Mouse (Mus musculus): ENCODE measurements around the gene Tle3. TPM values are rescaled to one million over a fixed set of nuclear protein-coding genes. Genes with fewer than 3 reads are reported as not detected.

Gene Tle3
- total and polyA plus RNA-seq, 2 experiments from 2014 or later: 20.2 to 94.9 TPM

DNA sequence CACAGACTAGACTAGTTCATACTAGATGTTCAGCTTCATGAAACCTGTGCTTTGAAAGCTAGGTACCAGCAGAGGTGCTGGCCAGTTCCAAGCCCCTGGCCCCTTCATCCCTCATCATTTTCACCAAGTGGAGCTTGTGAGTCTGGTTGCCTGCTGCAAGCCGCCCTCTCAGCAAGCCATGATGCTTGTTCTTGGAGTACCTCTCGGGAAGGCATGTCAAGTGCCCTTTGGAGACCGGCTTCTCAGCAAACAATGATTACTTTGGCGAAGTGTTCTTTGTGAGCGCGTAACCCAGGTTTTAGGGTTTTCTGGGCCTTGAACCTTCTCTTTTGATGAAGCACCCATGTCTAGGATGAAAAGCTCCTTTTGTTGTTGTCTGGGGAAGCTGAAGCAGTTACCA, 64.6 kb downstream of the Tle3 start:
- 93% methylated on average over 6 of the region's 6 CpGs for WGBS
- Histone ChIP-seq H3K9me3 (ENCODE audit: low read length) (no peaks in the 10 kb centered on the region), H3K27me3 (ENCODE audit: insufficient read depth, low read length) (no peaks in the 10 kb centered on the region), H3K4me1 (ENCODE audit: insufficient read depth, low read length) (peaks cover 6% of the 10 kb centered on the region; the same call in 1 of the 2 replicates), H3K27ac (ENCODE audit: low read depth, low read length) (no peak overlapping the region), H3K36me3 (ENCODE audit: insufficient read depth, low read length) (no peaks in the 10 kb centered on the region), H3K4me3 (ENCODE audit: low read depth, low read length) (no peak overlapping the region), H3K9ac (replicated peaks; ENCODE audit: low read length, poor library complexity, severe bottlenecking) (no peak overlapping the region), H3K4me2 (ENCODE audit: low read depth, low read length, poor library complexity, severe bottlenecking) (no peak overlapping the region)
- DNase-seq (ENCODE audit: low spot score): no peak
- TF ChIP-seq CTCF (IDR thresholded peaks at IDR 0.05): no peak
- ATAC-seq (ENCODE audit: low FRiP score): no peak

DNA sequence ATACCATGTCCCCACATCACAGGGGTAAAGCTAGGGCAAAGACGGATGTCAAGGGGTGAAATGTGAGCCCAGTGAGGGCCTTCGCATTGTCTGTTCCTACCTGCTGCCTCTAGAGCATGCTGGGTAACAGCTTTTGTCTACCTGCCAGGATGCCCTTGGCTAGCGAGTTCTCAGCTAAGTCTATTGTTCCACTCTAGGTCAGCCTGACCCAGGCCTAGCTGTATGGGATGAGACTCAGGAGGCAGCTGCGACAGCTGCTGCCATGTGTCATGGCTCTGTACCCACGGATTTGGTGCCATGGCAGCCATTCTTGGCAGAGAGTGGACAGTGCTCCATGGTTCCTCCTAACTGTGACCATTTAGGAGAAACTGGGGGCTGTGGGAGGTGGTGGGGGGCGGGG, 66.9 kb downstream of the Tle3 start:
- peak; percentile 69 for DNase-seq (ENCODE audit: low spot score)
- Histone ChIP-seq H3K27me3 (ENCODE audit: insufficient read depth, low read length) (0 out of 2 replicates have a peak, but pooled peaks cover 5% of the 10 kb centered on the region), H3K36me3 (ENCODE audit: insufficient read depth, low read length) (no peaks in the 10 kb centered on the region), H3K27ac (ENCODE audit: low read depth, low read length) (no peak overlapping the region), H3K4me1 (ENCODE audit: insufficient read depth, low read length) (no peaks in the 10 kb centered on the region), H3K9me3 (ENCODE audit: low read length) (no peaks in the 10 kb centered on the region), H3K4me2 (ENCODE audit: low read depth, low read length, poor library complexity, severe bottlenecking) (no peak overlapping the region), H3K9ac (replicated peaks; ENCODE audit: low read length, poor library complexity, severe bottlenecking) (no peak overlapping the region), H3K4me3 (ENCODE audit: low read depth, low read length) (no peak overlapping the region)
- no peak for TF ChIP-seq CTCF (IDR thresholded peaks at IDR 0.05)
- WGBS: 65% methylated on average over 6 of the region's 6 CpGs
- ATAC-seq (ENCODE audit: low FRiP score): 0 out of 2 replicates have a peak, but pooled peaks have one; percentile 44

DNA sequence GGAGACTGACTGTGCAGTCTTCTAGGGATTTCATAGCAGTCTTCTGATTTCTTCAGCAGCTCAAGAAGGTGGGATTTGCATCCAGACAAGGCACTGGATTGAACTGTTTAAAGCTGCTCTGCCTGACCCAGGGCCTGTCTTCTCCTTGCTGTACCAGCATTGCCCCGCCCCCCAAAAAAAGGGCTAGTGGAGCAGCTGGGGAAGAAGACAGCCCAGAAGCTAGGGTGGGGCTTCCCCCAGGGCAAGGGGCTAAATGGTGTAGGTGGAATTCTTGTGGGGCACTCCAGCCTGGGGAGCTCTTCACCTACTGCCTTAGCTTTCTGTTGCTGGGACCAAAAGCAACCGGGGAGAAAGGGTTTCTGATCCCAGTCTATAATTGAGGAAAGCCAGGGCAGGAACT, 67.8 kb downstream of the Tle3 start:
- ATAC-seq (ENCODE audit: low FRiP score) (no peak), DNase-seq (ENCODE audit: low spot score) (no peak)
- Histone ChIP-seq H3K4me1 (ENCODE audit: insufficient read depth, low read length) (no peaks in the 10 kb centered on the region), H3K9ac (replicated peaks; ENCODE audit: low read length, poor library complexity, severe bottlenecking) (no peak overlapping the region), H3K4me2 (ENCODE audit: low read depth, low read length, poor library complexity, severe bottlenecking) (no peak overlapping the region), H3K27me3 (ENCODE audit: insufficient read depth, low read length) (0 out of 2 replicates have a peak, but pooled peaks cover 5% of the 10 kb centered on the region), H3K9me3 (ENCODE audit: low read length) (no peaks in the 10 kb centered on the region), H3K27ac (ENCODE audit: low read depth, low read length) (no peak overlapping the region), H3K4me3 (ENCODE audit: low read depth, low read length) (no peak overlapping the region), H3K36me3 (ENCODE audit: insufficient read depth, low read length) (no peaks in the 10 kb centered on the region)
- TF ChIP-seq CTCF (IDR thresholded peaks at IDR 0.05): no peak
- 77% methylated on average over 2 of the region's 2 CpGs for WGBS

DNA sequence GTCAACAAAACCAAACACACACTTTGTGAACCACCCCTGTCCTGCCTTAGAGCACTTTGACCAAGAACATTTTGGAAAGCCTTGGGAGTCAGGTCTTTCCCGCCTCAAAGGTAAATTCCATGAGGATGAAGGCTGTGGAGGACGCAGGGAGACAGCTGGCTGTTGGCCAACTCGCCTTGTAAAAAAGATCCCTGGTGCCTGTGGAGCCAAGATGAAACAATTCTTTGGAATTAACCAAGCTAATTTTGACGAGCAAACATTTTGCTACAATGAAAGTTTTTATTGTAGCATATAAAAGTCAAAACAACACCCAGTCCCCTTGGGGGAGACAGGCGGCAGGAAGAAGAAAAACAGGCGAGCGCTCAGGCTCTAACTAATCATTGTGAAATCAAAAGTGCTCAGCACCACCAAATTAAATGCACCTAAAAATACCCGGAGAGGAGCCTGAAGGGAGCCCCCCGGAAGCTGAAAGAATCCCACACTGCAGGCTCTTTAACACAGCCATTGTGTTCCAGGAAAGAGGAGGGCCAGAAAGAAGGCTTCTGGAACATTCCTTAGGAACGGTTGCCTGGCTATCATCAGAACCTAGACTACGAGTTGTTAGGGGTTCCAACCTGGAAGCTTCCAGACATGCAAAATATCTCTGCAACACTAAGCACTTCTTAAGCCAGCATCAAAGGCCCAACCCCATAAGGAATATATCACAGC, 69.2 kb downstream of the Tle3 start:
- peaks cover 4% of the 10 kb centered on the region; the same call in 1 of the 2 replicates for H3K4me1 ChIP-seq (ENCODE audit: insufficient read depth, low read length)
- no peaks in the 10 kb centered on the region for H3K36me3 ChIP-seq (ENCODE audit: insufficient read depth, low read length)
- TF ChIP-seq CTCF (IDR thresholded peaks at IDR 0.05): no peak
- DNase-seq (ENCODE audit: low spot score): peak; percentile 24
- no peak overlapping the region for H3K4me2 ChIP-seq (ENCODE audit: low read depth, low read length, poor library complexity, severe bottlenecking)
- H3K9me3 ChIP-seq (ENCODE audit: low read length): no peaks in the 10 kb centered on the region
- ATAC-seq (ENCODE audit: low FRiP score): no peak
- WGBS: 34% methylated on average over 11 of the region's 11 CpGs
- no peak overlapping the region for H3K4me3 ChIP-seq (ENCODE audit: low read depth, low read length)
- no peak overlapping the region for H3K27ac ChIP-seq (ENCODE audit: low read depth, low read length)
- no peak overlapping the region for H3K9ac ChIP-seq (replicated peaks; ENCODE audit: low read length, poor library complexity, severe bottlenecking)
- H3K27me3 ChIP-seq (ENCODE audit: insufficient read depth, low read length): 0 out of 2 replicates have a peak, but pooled peaks cover 5% of the 10 kb centered on the region

DNA sequence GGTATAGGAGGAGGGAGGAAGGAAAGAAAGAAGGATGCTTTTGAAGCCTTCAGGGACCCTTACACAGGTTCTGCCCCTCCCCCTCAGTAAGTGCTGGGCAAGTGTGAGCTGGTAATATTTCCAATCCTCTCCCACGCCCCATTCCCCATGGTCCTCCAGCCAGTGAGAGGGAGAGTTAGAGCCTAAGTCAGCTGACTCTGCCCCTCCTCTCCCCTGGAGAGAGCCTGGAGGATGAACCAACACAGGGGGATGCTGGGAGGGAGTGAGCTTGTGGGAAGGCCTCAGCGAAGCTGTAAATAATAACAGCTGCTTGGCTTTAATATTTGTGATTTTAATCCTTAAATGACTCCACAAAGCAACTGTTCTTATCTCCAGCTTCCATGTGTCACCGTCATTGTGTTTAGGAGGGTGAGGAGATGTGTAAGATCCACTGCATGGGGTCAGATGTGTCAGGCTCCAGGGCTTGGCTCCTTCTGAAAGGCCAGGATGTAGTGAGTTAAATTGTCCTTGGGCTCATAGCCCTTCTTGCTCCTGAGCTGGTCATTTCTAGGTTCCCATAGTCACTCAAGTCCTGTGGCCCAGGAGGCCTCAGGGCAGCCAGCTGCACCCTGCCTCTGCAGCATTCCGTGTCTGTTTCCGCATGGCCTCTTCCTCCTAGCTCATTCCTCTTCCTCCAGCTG, 70.9 kb downstream of the Tle3 start:
- DNase-seq (ENCODE audit: low spot score) (no peak), ATAC-seq (ENCODE audit: low FRiP score) (no peak)
- H3K4me1 ChIP-seq (ENCODE audit: insufficient read depth, low read length): peaks cover 4% of the 10 kb centered on the region; the same call in 1 of the 2 replicates
- H3K4me3 ChIP-seq (ENCODE audit: low read depth, low read length): no peak overlapping the region
- H3K9ac ChIP-seq (replicated peaks; ENCODE audit: low read length, poor library complexity, severe bottlenecking): no peak overlapping the region
- TF ChIP-seq CTCF (IDR thresholded peaks at IDR 0.05): no peak
- 44% methylated on average over 5 of the region's 5 CpGs for WGBS
- 0 out of 2 replicates have a peak, but pooled peaks cover 7% of the 10 kb centered on the region for H3K27me3 ChIP-seq (ENCODE audit: insufficient read depth, low read length)
- no peaks in the 10 kb centered on the region for H3K9me3 ChIP-seq (ENCODE audit: low read length)
- no peaks in the 10 kb centered on the region for H3K36me3 ChIP-seq (ENCODE audit: insufficient read depth, low read length)
- no peak overlapping the region for H3K4me2 ChIP-seq (ENCODE audit: low read depth, low read length, poor library complexity, severe bottlenecking)
- no peak overlapping the region for H3K27ac ChIP-seq (ENCODE audit: low read depth, low read length)

DNA sequence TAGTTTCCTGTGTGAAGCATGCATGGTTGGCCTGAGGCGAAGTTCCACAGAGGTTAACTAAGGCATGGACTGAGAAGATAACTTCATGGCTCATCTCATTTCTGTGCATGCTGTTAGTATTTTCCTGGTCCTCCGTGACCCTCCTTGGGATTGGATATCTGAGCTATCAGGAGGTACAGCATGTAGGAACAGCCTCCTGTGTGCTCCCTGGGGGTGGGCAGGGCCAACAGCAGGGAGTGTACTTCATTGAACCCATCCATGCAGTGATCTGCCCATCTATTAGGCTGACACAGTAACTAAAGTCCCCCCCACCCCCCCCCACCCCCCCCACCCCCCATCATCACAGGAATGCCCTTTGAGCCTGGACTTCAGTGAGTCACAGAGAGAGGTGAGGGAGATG, 73.0 kb downstream of the Tle3 start:
- Histone ChIP-seq H3K27me3 (ENCODE audit: insufficient read depth, low read length) (0 out of 2 replicates have a peak, but pooled peaks cover 9% of the 10 kb centered on the region), H3K4me1 (ENCODE audit: insufficient read depth, low read length) (peaks cover 4% of the 10 kb centered on the region; the same call in 1 of the 2 replicates), H3K9me3 (ENCODE audit: low read length) (no peaks in the 10 kb centered on the region), H3K4me2 (ENCODE audit: low read depth, low read length, poor library complexity, severe bottlenecking) (no peak overlapping the region), H3K27ac (ENCODE audit: low read depth, low read length) (no peak overlapping the region), H3K9ac (replicated peaks; ENCODE audit: low read length, poor library complexity, severe bottlenecking) (no peak overlapping the region), H3K4me3 (ENCODE audit: low read depth, low read length) (no peak overlapping the region), H3K36me3 (ENCODE audit: insufficient read depth, low read length) (no peaks in the 10 kb centered on the region)
- no peak for TF ChIP-seq CTCF (IDR thresholded peaks at IDR 0.05)
- ATAC-seq (ENCODE audit: low FRiP score): no peak
- no peak for DNase-seq (ENCODE audit: low spot score)
- 88% methylated on average over 2 of the region's 2 CpGs for WGBS
